Comparison of ENCODE assay signal across 24 mouse cellular contexts in genomic region chr11:117417959-117418574, GRCm38 (mm10).
A peak's percentile ranks its signal among the peaks of the same experiment; 100 is the strongest.
DNase-seq lines count a peak whose midpoint lies in the region; ATAC-seq and TF ChIP-seq lines count a peak whose summit lies in the region.
"Had no signal": no experiment of that assay in that cellular context is flagged by ENCODE, and none has a peak within 500 bp of the region (broad histone marks: within the 10 kb centered on the region; RNA-seq: fewer than 3 reads in every experiment).

No protein-coding gene starts in this region.

- 43% methylated on average over 9 of the region's 9 CpGs for WGBS in hindbrain, embryonic 10.5 days
- WGBS in hindbrain, postnatal 0 days, result 56% methylated on average over 9 of the region's 9 CpGs
- 45% methylated on average over 9 of the region's 9 CpGs for WGBS in neural tube, embryonic 15.5 days
- WGBS in embryonic facial prominence, embryonic 14.5 days, result 62% methylated on average over 9 of the region's 9 CpGs

- H3K9ac ChIP-seq in hindbrain, postnatal 0 days (replicated peaks; ENCODE audit: low read length), result no peak overlapping the region
- H3K9ac ChIP-seq in neural tube, embryonic 15.5 days (replicated peaks), result no peak overlapping the region
- H3K9ac ChIP-seq in embryonic facial prominence, embryonic 14.5 days (ENCODE audit: low read depth, low read length), result no peak overlapping the region
- H3K9ac ChIP-seq: forebrain, embryonic 15.5 days; hindbrain, embryonic 13.5 days; limb, embryonic 13.5 days; liver, embryonic 12.5 days; liver, postnatal 0 days; neural tube, embryonic 12.5 days had no signal

- H3K9me3 ChIP-seq in hindbrain, embryonic 10.5 days, result no peaks in the 10 kb centered on the region
- no peaks in the 10 kb centered on the region for H3K9me3 ChIP-seq in hindbrain, postnatal 0 days (ENCODE audit: low read length)
- H3K9me3 ChIP-seq in neural tube, embryonic 15.5 days (replicated peaks), result no peaks in the 10 kb centered on the region
- no peaks in the 10 kb centered on the region for H3K9me3 ChIP-seq in embryonic facial prominence, embryonic 14.5 days (ENCODE audit: control insufficient read depth, low read length)
- H3K9me3 ChIP-seq: forebrain, embryonic 15.5 days; hindbrain, embryonic 13.5 days; limb, embryonic 13.5 days; liver, embryonic 12.5 days; neural tube, embryonic 12.5 days had no signal

- H3K27ac ChIP-seq in hindbrain, embryonic 10.5 days, result peak overlapping the region; percentile 30
- no peak overlapping the region for H3K27ac ChIP-seq in hindbrain, postnatal 0 days
- H3K27ac ChIP-seq in neural tube, embryonic 15.5 days (replicated peaks), result no peak overlapping the region
- peak overlapping the region; percentile 71 for H3K27ac ChIP-seq in embryonic facial prominence, embryonic 14.5 days (replicated peaks; ENCODE audit: low read depth, low read length)
- H3K27ac ChIP-seq: forebrain, embryonic 15.5 days; hindbrain, embryonic 13.5 days; liver, embryonic 12.5 days; neural tube, embryonic 12.5 days had no signal

- DNase-seq in hindbrain, embryonic 10.5 days (ENCODE audit: low spot score), result no peak
- no peak for DNase-seq in hindbrain, postnatal 0 days (ENCODE audit: low spot score)
- DNase-seq in neural tube, embryonic 10.5 days (ENCODE audit: extremely low spot score, low spot score), result peak; percentile 20
- no peak for DNase-seq in embryonic facial prominence, embryonic 14.5 days (ENCODE audit: low spot score)
- no peak for DNase-seq in adipocyte (ENCODE audit: low spot score)
- DNase-seq in thymus, postnatal 25 days, result no peak
- DNase-seq: adrenal gland, adult 8-10 months; B cell, adult 2 months; cerebellum, postnatal 25 days; kidney, postnatal 14 days; liver, postnatal 0 days; lung, postnatal 4 days; right cerebral cortex, postnatal 4 days; thymus, adult 2 months; thymus, postnatal 4 days had no signal

- peaks cover 59% of the 10 kb centered on the region for H3K27me3 ChIP-seq in hindbrain, embryonic 10.5 days (ENCODE audit: insufficient read depth, poor library complexity, severe bottlenecking)
- H3K27me3 ChIP-seq in hindbrain, postnatal 0 days (ENCODE audit: insufficient read depth, low read length), result peaks cover 5% of the 10 kb centered on the region; the same call in 1 of the 2 replicates
- peaks cover 19% of the 10 kb centered on the region; the same call in 1 of the 2 replicates for H3K27me3 ChIP-seq in neural tube, embryonic 15.5 days (replicated peaks)
- H3K27me3 ChIP-seq in embryonic facial prominence, embryonic 14.5 days (replicated peaks; ENCODE audit: control insufficient read depth, insufficient read depth, low read length), result peaks cover 9% of the 10 kb centered on the region

- H3K4me2 ChIP-seq in hindbrain, postnatal 0 days (ENCODE audit: low read depth, low read length), result no peak overlapping the region
- H3K4me2 ChIP-seq in neural tube, embryonic 15.5 days, result no peak overlapping the region
- no peak overlapping the region for H3K4me2 ChIP-seq in embryonic facial prominence, embryonic 14.5 days (ENCODE audit: low read depth, low read length)
- H3K4me2 ChIP-seq: forebrain, embryonic 15.5 days; hindbrain, embryonic 13.5 days; limb, embryonic 13.5 days; liver, embryonic 12.5 days; neural tube, embryonic 12.5 days had no signal

- TF ChIP-seq CTCF in hindbrain, postnatal 0 days (IDR thresholded peaks at IDR 0.05; ENCODE audit: low read depth), result no peak

- ATAC-seq in hindbrain, postnatal 0 days, result no peak
- ATAC-seq in neural tube, embryonic 15.5 days (ENCODE audit: low FRiP score), result no peak
- ATAC-seq in embryonic facial prominence, embryonic 14.5 days (ENCODE audit: low read depth), result no peak
- ATAC-seq: activated CD4-positive, CD25-positive, alpha-beta regulatory T cell, adult 4 months; forebrain, embryonic 15.5 days; intestine, postnatal 0 days; liver, embryonic 12.5 days; liver, postnatal 0 days had no signal

- no peaks in the 10 kb centered on the region for H3K36me3 ChIP-seq in hindbrain, embryonic 10.5 days
- no peaks in the 10 kb centered on the region for H3K36me3 ChIP-seq in hindbrain, postnatal 0 days (ENCODE audit: insufficient read depth, low read length)
- H3K36me3 ChIP-seq in neural tube, embryonic 15.5 days, result no peaks in the 10 kb centered on the region
- H3K36me3 ChIP-seq in embryonic facial prominence, embryonic 14.5 days (ENCODE audit: control insufficient read depth, insufficient read depth, low read length), result no peaks in the 10 kb centered on the region
- H3K36me3 ChIP-seq: forebrain, embryonic 15.5 days; hindbrain, embryonic 13.5 days; limb, embryonic 13.5 days; liver, embryonic 12.5 days; neural tube, embryonic 12.5 days had no signal

- H3K4me1 ChIP-seq in hindbrain, embryonic 10.5 days (replicated peaks), result peaks cover 57% of the 10 kb centered on the region
- 0 out of 2 replicates have a peak, but pooled peaks cover 7% of the 10 kb centered on the region for H3K4me1 ChIP-seq in hindbrain, postnatal 0 days (ENCODE audit: insufficient read depth, low read length)
- peaks cover 38% of the 10 kb centered on the region for H3K4me1 ChIP-seq in neural tube, embryonic 15.5 days
- H3K4me1 ChIP-seq in embryonic facial prominence, embryonic 14.5 days (ENCODE audit: control insufficient read depth, insufficient read depth, low read length), result peaks cover 45% of the 10 kb centered on the region

- no peak overlapping the region for H3K4me3 ChIP-seq in hindbrain, embryonic 10.5 days
- H3K4me3 ChIP-seq in hindbrain, postnatal 0 days (ENCODE audit: low read length), result no peak overlapping the region
- H3K4me3 ChIP-seq in neural tube, embryonic 15.5 days (replicated peaks), result no peak overlapping the region
- H3K4me3 ChIP-seq in embryonic facial prominence, embryonic 14.5 days (ENCODE audit: low read depth, low read length), result no peak overlapping the region
- H3K4me3 ChIP-seq: forebrain, embryonic 15.5 days; hindbrain, embryonic 13.5 days; limb, embryonic 13.5 days; liver, embryonic 12.5 days; megakaryocyte, embryonic 14.5 days; neural tube, embryonic 12.5 days had no signal

Comparison
In these comparisons a context has a peak if more than half of its experiments do, and no peak if none do; other contexts are left out.
1. H3K27ac ChIP-seq: peak in hindbrain, embryonic 10.5 days (single experiment) and embryonic facial prominence, embryonic 14.5 days (single experiment); none in hindbrain, postnatal 0 days (single experiment) and neural tube, embryonic 15.5 days (single experiment).